Mouse (Mus musculus): Measurements from ENCODE around the gene Rnpepl1.

- TF ChIP-seq POLR2A (IDR thresholded peaks at IDR 0.05; ENCODE audit: low read depth, low read length) (no peak), CTCF (IDR thresholded peaks at IDR 0.05; ENCODE audit: extremely low read depth, insufficient read depth, insufficient read length, insufficient replicate concordance) (no peak)
These were observed 28.6 kb upstream of the Rnpepl1 start for GRCm38 (mm10) chr1:92881982-92882381.
